Mouse (Mus musculus) small intestine, adult 2 months (tissue): ENCODE results near the gene Vcan.

Experiments used
- CTCF ChIP-seq: fragments of 200-500 bp; IDR thresholded peaks from 2 replicates; pipeline ENCODE4 v1.5.1; 2012; ENCODE audit warnings: low read depth, mild to moderate bottlenecking, control low read depth, inconsistent platforms, low read length, moderate library complexity, mixed read lengths; ENCODE audit not compliant: insufficient replicate concordance, insufficient read length; ENCODE audit errors: extremely low read depth
- POLR2A ChIP-seq: fragments of 200-500 bp; IDR thresholded peaks from 2 replicates; pipeline ENCODE4 v1.6.1; 2012; ENCODE audit warnings: low read depth, mild to moderate bottlenecking, control low read depth, inconsistent platforms, low read length, moderate library complexity

- TF ChIP-seq POLR2A: no peak
- TF ChIP-seq CTCF: no peak
Observed at GRCm38 (mm10) chr13:89682254-89682653, 60.1 kb downstream of the Vcan start.
